Comparison of ENCODE assay signal across 8 mouse cellular contexts in the genomic region with DNA sequence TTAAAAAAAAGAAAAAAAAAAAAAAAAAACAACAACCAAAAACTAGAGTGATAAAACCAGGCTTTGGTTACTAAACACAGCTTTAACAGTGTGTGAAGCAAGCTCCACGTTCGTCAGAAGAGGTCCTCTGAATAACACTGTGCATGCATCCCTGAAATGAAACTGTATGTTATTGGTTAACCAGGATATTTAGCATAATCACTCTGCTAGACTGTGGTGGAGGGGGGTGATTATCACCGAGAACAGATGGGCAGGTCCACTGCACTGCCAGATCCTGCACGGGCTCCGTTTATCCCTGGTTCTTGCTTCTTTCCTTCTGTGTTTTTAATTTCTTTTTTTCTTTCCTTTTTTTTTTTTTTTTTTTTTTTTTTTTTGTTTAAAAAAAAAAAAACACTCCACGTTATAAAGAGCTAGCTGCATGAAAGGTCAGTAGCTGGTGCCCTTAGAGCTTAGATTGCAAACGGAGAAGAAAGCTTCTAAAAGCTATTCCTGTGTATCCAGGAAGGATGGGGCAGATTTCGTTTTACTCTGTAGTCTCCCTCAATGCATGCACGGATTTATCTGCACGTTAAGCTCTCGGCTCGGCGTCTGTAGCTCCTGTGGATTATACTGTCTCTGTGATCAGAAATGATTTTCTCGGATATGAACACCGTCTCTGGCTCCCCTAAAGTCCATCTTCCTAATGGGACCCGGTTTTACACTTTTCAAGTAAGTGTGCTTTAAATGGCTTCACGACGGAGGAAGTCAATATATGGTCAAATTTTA.
A peak's percentile ranks its signal among the peaks of the same experiment; 100 is the strongest.
DNase-seq lines count a peak whose midpoint lies in the region; ATAC-seq lines count a peak whose summit lies in the region.

No protein-coding gene starts in this region.

- no peaks in the 10 kb centered on the region for H3K9me3 ChIP-seq in hindbrain, embryonic 13.5 days
- H3K9me3 ChIP-seq in stomach, embryonic 14.5 days (ENCODE audit: control insufficient read depth, low read depth, low read length): no peaks in the 10 kb centered on the region

- DNase-seq in frontal cortex, adult 2 months (ENCODE audit: extremely low spot score in 1 of 2, low spot score in 1 of 2): peak; percentile 44 to 75
- DNase-seq in frontal cortex, postnatal 14 days (ENCODE audit: low spot score in 2 of 2): no peak
- DNase-seq in cerebellum, adult 11-12 months: peak; percentile 74
- peak; percentile 62 for DNase-seq in left cerebral cortex, postnatal 4 days
- DNase-seq in thymus, adult 18-20 months: no peak
- DNase-seq in spleen, postnatal 10 days (ENCODE audit: low spot score in 2 of 2): no peak

- peak; percentile 95 for ATAC-seq in hindbrain, embryonic 13.5 days (ENCODE audit: low FRiP score)
- ATAC-seq in stomach, embryonic 14.5 days (ENCODE audit: insufficient number of reproducible peaks, insufficient read depth, low FRiP score, low read depth): peak; percentile 49; the same call in 1 of the 2 replicates

- no peaks in the 10 kb centered on the region for H3K27me3 ChIP-seq in hindbrain, embryonic 13.5 days
- no peaks in the 10 kb centered on the region for H3K27me3 ChIP-seq in stomach, embryonic 14.5 days (ENCODE audit: control insufficient read depth, insufficient read depth, low read length)

- intact Hi-C loops in left cerebral cortex, postnatal 4 days (cut with DNase I): no loop called here

- peak overlapping the region; percentile 58; the same call in 1 of the 2 replicates for H3K27ac ChIP-seq in hindbrain, embryonic 13.5 days
- no peak overlapping the region for H3K27ac ChIP-seq in stomach, embryonic 14.5 days (ENCODE audit: low read length)

- H3K4me3 ChIP-seq in hindbrain, embryonic 13.5 days: peak overlapping the region; percentile 22
- H3K4me3 ChIP-seq in stomach, embryonic 14.5 days (ENCODE audit: low read depth, low read length): peak overlapping the region; percentile 22

- H3K4me1 ChIP-seq in hindbrain, embryonic 13.5 days (replicated peaks): peaks cover 18% of the 10 kb centered on the region
- no peaks in the 10 kb centered on the region for H3K4me1 ChIP-seq in stomach, embryonic 14.5 days (ENCODE audit: control insufficient read depth, insufficient read depth, low read length)

- peak overlapping the region; percentile 48 for H3K4me2 ChIP-seq in hindbrain, embryonic 13.5 days
- peak overlapping the region; percentile 39 for H3K4me2 ChIP-seq in stomach, embryonic 14.5 days (replicated peaks; ENCODE audit: low read depth, low read length)

- 46% methylated on average over 18 of the region's 18 CpGs for WGBS in hindbrain, embryonic 13.5 days
- 22% methylated on average over 18 of the region's 18 CpGs for WGBS in stomach, embryonic 14.5 days

- peak overlapping the region; percentile 53; the same call in 1 of the 2 replicates for H3K9ac ChIP-seq in hindbrain, embryonic 13.5 days
- no peak overlapping the region for H3K9ac ChIP-seq in stomach, embryonic 14.5 days (replicated peaks; ENCODE audit: low read depth, low read length)

- no peaks in the 10 kb centered on the region for H3K36me3 ChIP-seq in hindbrain, embryonic 13.5 days
- H3K36me3 ChIP-seq in stomach, embryonic 14.5 days (ENCODE audit: control insufficient read depth, insufficient read depth, low read length): no peaks in the 10 kb centered on the region

Comparison
In these comparisons a context has a peak if more than half of its experiments do, and no peak if none do; other contexts are left out.
1. DNase-seq: peak in frontal cortex, adult 2 months (2 of 2), cerebellum, adult 11-12 months (single experiment) and left cerebral cortex, postnatal 4 days (single experiment); none in frontal cortex, postnatal 14 days (0 of 2), thymus, adult 18-20 months (0 of 2) and spleen, postnatal 10 days (0 of 2).